Mouse (Mus musculus) testis, adult 2 months (tissue): ENCODE results near the gene Efcab7.

ENCODE experiments used
- CTCF ChIP-seq: fragments of 200-500 bp; IDR thresholded peaks from 2 replicates; pipeline ENCODE4 v1.5.1; 2012; ENCODE audit warnings: low read depth, mild to moderate bottlenecking, inconsistent platforms, low read length, moderate library complexity; ENCODE audit not compliant: control insufficient read depth, insufficient read depth, insufficient replicate concordance
- POLR2A ChIP-seq: fragments of 200-500 bp; IDR thresholded peaks from 2 replicates; pipeline ENCODE4 v1.6.1; 2012; ENCODE audit warnings: low read depth, mild to moderate bottlenecking, inconsistent platforms, low read length, moderate library complexity; ENCODE audit not compliant: control insufficient read depth

GRCm38 (mm10) chr4:99955396-99955795 is 126.4 kb downstream of the Efcab7 start:
- TF ChIP-seq POLR2A: no peak
- no peak for TF ChIP-seq CTCF
